Mouse (Mus musculus): ENCODE data around the gene Ndufaf7. TPM values are rescaled to one million over a fixed set of nuclear protein-coding genes. Genes with fewer than 3 reads are reported as not detected.

The Ndufaf7 gene
- polyA plus RNA-seq, 1 experiment, result 2.5 TPM

GRCm38 (mm10) chr17:78917696-78918095 is 19.2 kb upstream of the Ndufaf7 start:
- no peak for TF ChIP-seq POLR2A (IDR thresholded peaks at IDR 0.05; ENCODE audit: low read depth, low read length)
- TF ChIP-seq CTCF (IDR thresholded peaks at IDR 0.05; ENCODE audit: extremely low read depth, insufficient read length, insufficient replicate concordance, low read depth, low read length), result no peak
- no peaks in the 10 kb centered on the region; the same call in 1 of the 2 replicates for H3K4me1 ChIP-seq (ENCODE audit: control insufficient read depth, insufficient read depth, insufficient read length, low read length)
- WGBS, result 42% methylated on average over 6 of the region's 6 CpGs
- H3K4me3 ChIP-seq (ENCODE audit: low read depth, low read length), result no peak overlapping the region
- no peaks in the 10 kb centered on the region for H3K27me3 ChIP-seq (ENCODE audit: control insufficient read depth, insufficient read depth, low read length)
- H3K36me3 ChIP-seq (ENCODE audit: control insufficient read depth, insufficient read depth, low read length), result peaks cover 27% of the 10 kb centered on the region
- H3K27ac ChIP-seq (ENCODE audit: insufficient read depth, low read depth, low read length), result no peak overlapping the region

DNA sequence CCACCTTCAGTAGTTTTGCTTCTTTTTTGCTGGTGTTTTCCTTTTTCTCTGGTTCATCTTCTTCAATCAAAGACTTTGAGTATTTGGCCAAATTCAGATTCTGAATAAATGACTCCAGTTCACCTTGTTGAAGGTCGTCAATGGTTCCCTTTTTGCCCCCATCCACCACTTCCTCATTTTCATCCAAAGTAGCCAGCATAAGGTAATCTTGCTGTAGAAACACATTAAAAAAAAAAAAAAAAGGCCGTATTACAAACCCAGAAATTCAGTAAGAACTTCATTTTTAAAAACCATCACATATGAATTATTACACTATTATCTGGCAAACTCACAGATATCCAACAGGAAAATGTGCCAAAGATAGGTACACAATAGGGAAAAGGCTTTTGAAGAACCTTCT is 1.1 kb upstream of the Ndufaf7 start:
- Histone ChIP-seq H3K4me1 (ENCODE audit: control insufficient read depth, insufficient read depth, insufficient read length, low read length) (0 out of 2 replicates have a peak, but pooled peaks cover 2% of the 10 kb centered on the region), H3K36me3 (ENCODE audit: control insufficient read depth, insufficient read depth, low read length) (peaks cover 20% of the 10 kb centered on the region), H3K4me3 (ENCODE audit: low read depth, low read length) (peak overlapping the region; percentile 27; the same call in 1 of the 2 replicates), H3K27me3 (ENCODE audit: control insufficient read depth, insufficient read depth, low read length) (no peaks in the 10 kb centered on the region), H3K27ac (ENCODE audit: insufficient read depth, low read depth, low read length) (no peak overlapping the region)
- TF ChIP-seq CTCF (IDR thresholded peaks at IDR 0.05; ENCODE audit: extremely low read depth, insufficient read length, insufficient replicate concordance, low read depth, low read length) (no peak), POLR2A (IDR thresholded peaks at IDR 0.05; ENCODE audit: low read depth, low read length) (no peak)
- 59% methylated on average over 2 of the region's 2 CpGs for WGBS

GRCm38 (mm10) chr17:78937229-78937853 is 405 bp downstream of the Ndufaf7 start:
- 5% methylated on average over 26 of the region's 26 CpGs for WGBS
- peaks cover 16% of the 10 kb centered on the region; the same call in 1 of the 2 replicates for H3K36me3 ChIP-seq (ENCODE audit: control insufficient read depth, insufficient read depth, low read length)
- TF ChIP-seq CTCF (IDR thresholded peaks at IDR 0.05; ENCODE audit: extremely low read depth, insufficient read length, insufficient replicate concordance, low read depth, low read length) (no peak), POLR2A (IDR thresholded peaks at IDR 0.05; ENCODE audit: low read depth, low read length) (no peak)
- peak overlapping the region; percentile 64 for H3K4me3 ChIP-seq (ENCODE audit: low read depth, low read length)
- H3K27ac ChIP-seq (ENCODE audit: insufficient read depth, low read depth, low read length), result no peak overlapping the region
- 0 out of 2 replicates have a peak, but pooled peaks cover 2% of the 10 kb centered on the region for H3K4me1 ChIP-seq (ENCODE audit: control insufficient read depth, insufficient read depth, insufficient read length, low read length)
- H3K27me3 ChIP-seq (ENCODE audit: control insufficient read depth, insufficient read depth, low read length), result no peaks in the 10 kb centered on the region

DNA sequence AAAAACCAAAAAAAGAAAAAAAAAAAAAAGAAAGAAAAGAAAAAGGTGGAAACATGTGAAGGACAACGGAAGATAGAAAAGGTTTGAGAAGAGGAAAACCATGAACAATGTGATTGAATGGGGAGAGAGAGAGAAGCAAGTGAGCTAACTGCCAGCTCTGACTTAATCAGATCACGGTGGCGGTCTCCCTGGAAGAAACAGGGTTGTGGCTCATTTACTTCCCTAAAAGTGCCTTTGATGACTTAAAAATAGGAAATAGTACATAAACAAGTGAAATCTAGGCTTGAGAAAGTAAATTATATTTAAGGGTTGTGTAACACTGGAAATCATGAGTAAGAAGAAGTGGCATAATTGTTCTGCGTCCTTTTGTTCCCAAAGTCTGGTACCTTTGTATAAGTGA is 2.0 kb downstream of the Ndufaf7 start:
- H3K4me1 ChIP-seq (ENCODE audit: control insufficient read depth, insufficient read depth, insufficient read length, low read length), result 0 out of 2 replicates have a peak, but pooled peaks cover 2% of the 10 kb centered on the region
- TF ChIP-seq POLR2A (IDR thresholded peaks at IDR 0.05; ENCODE audit: low read depth, low read length), result no peak
- no peak for TF ChIP-seq CTCF (IDR thresholded peaks at IDR 0.05; ENCODE audit: extremely low read depth, insufficient read length, insufficient replicate concordance, low read depth, low read length)
- H3K27ac ChIP-seq (ENCODE audit: insufficient read depth, low read depth, low read length), result no peak overlapping the region
- no peak overlapping the region for H3K4me3 ChIP-seq (ENCODE audit: low read depth, low read length)
- peaks cover 12% of the 10 kb centered on the region; the same call in 1 of the 2 replicates for H3K36me3 ChIP-seq (ENCODE audit: control insufficient read depth, insufficient read depth, low read length)
- H3K27me3 ChIP-seq (ENCODE audit: control insufficient read depth, insufficient read depth, low read length), result no peaks in the 10 kb centered on the region
- WGBS, result 96% methylated on average over 4 of the region's 4 CpGs

GRCm38 (mm10) chr17:78942579-78942978 is 5.6 kb downstream of the Ndufaf7 start:
- no peak overlapping the region for H3K4me3 ChIP-seq (ENCODE audit: low read depth, low read length)
- H3K36me3 ChIP-seq (ENCODE audit: control insufficient read depth, insufficient read depth, low read length), result peaks cover 10% of the 10 kb centered on the region; the same call in 1 of the 2 replicates
- H3K27me3 ChIP-seq (ENCODE audit: control insufficient read depth, insufficient read depth, low read length), result no peaks in the 10 kb centered on the region
- H3K4me1 ChIP-seq (ENCODE audit: control insufficient read depth, insufficient read depth, insufficient read length, low read length), result no peaks in the 10 kb centered on the region
- 77% methylated on average over 11 of the region's 11 CpGs for WGBS
- H3K27ac ChIP-seq (ENCODE audit: insufficient read depth, low read depth, low read length), result no peak overlapping the region
- TF ChIP-seq CTCF (IDR thresholded peaks at IDR 0.05; ENCODE audit: extremely low read depth, insufficient read length, insufficient replicate concordance, low read depth, low read length) (no peak), POLR2A (IDR thresholded peaks at IDR 0.05; ENCODE audit: low read depth, low read length) (no peak)

GRCm38 (mm10) chr17:78951225-78951624 is 14.3 kb downstream of the Ndufaf7 start:
- H3K27me3 ChIP-seq (ENCODE audit: control insufficient read depth, insufficient read depth, low read length), result no peaks in the 10 kb centered on the region
- H3K36me3 ChIP-seq (ENCODE audit: control insufficient read depth, insufficient read depth, low read length), result peaks cover 6% of the 10 kb centered on the region
- WGBS, result 94% methylated on average over 5 of the region's 5 CpGs
- H3K27ac ChIP-seq (ENCODE audit: insufficient read depth, low read depth, low read length), result no peak overlapping the region
- no peak overlapping the region for H3K4me3 ChIP-seq (ENCODE audit: low read depth, low read length)
- no peak for TF ChIP-seq POLR2A (IDR thresholded peaks at IDR 0.05; ENCODE audit: low read depth, low read length)
- TF ChIP-seq CTCF (IDR thresholded peaks at IDR 0.05; ENCODE audit: extremely low read depth, insufficient read length, insufficient replicate concordance, low read depth, low read length), result no peak
- no peaks in the 10 kb centered on the region for H3K4me1 ChIP-seq (ENCODE audit: control insufficient read depth, insufficient read depth, insufficient read length, low read length)

GRCm38 (mm10) chr17:78952070-78952469 is 15.1 kb downstream of the Ndufaf7 start:
- no peak for TF ChIP-seq POLR2A (IDR thresholded peaks at IDR 0.05; ENCODE audit: low read depth, low read length)
- TF ChIP-seq CTCF (IDR thresholded peaks at IDR 0.05; ENCODE audit: extremely low read depth, insufficient read length, insufficient replicate concordance, low read depth, low read length), result no peak
- H3K27ac ChIP-seq (ENCODE audit: insufficient read depth, low read depth, low read length), result no peak overlapping the region
- peaks cover 4% of the 10 kb centered on the region for H3K36me3 ChIP-seq (ENCODE audit: control insufficient read depth, insufficient read depth, low read length)
- H3K4me1 ChIP-seq (ENCODE audit: control insufficient read depth, insufficient read depth, insufficient read length, low read length), result no peaks in the 10 kb centered on the region
- H3K4me3 ChIP-seq (ENCODE audit: low read depth, low read length), result no peak overlapping the region
- WGBS, result 76% methylated on average over 5 of the region's 5 CpGs
- no peaks in the 10 kb centered on the region for H3K27me3 ChIP-seq (ENCODE audit: control insufficient read depth, insufficient read depth, low read length)
